Mouse (Mus musculus) R1 (cell line): ENCODE results near the gene Nxnl1.

Experiments used
- DNase-seq: peaks from one replicate; pipeline ENCODE4 v3.0.0-alpha.2; 2018; ENCODE audit warnings: low read depth, low spot score

Gene Nxnl1

GRCm38 (mm10) chr8:71566501-71566900, at the start of gene Nxnl1:
Gene Nxnl1, minus strand, starts transcription at chr8:71566601.
- DNase-seq = no peak

GRCm38 (mm10) chr8:71613418-71613817, 47.0 kb upstream of the Nxnl1 start:
- DNase-seq = no peak

GRCm38 (mm10) chr8:71612141-71612540, 45.7 kb upstream of the Nxnl1 start:
- DNase-seq = peak; percentile 65

- DNase-seq = peak; percentile 100
Measured at GRCm38 (mm10) chr8:71610822-71611651, 44.6 kb upstream of the Nxnl1 start, which contains the start of gene Colgalt1. Gene Colgalt1, plus strand, starts transcription at chr8:71610998.

GRCm38 (mm10) chr8:71604021-71604420, 37.6 kb upstream of the Nxnl1 start:
- DNase-seq = no peak

GRCm38 (mm10) chr8:71602666-71603334, 36.4 kb upstream of the Nxnl1 start:
- peak; percentile 95 for DNase-seq

- DNase-seq = peak; percentile 67
Measured at GRCm38 (mm10) chr8:71601939-71602665, 35.7 kb upstream of the Nxnl1 start.

- no peak for DNase-seq
Measured at GRCm38 (mm10) chr8:71598841-71599240, 32.4 kb upstream of the Nxnl1 start.

- DNase-seq = no peak
Measured at GRCm38 (mm10) chr8:71598375-71598774, 32.0 kb upstream of the Nxnl1 start.

- DNase-seq = no peak
Measured at GRCm38 (mm10) chr8:71597451-71597850, 31.1 kb upstream of the Nxnl1 start, which contains the start of gene Fam129c. Gene Fam129c, plus strand, starts transcription at chr8:71597648.

- DNase-seq = no peak
Measured at GRCm38 (mm10) chr8:71596798-71597197, 30.4 kb upstream of the Nxnl1 start.

GRCm38 (mm10) chr8:71596384-71596783, 30.0 kb upstream of the Nxnl1 start:
- DNase-seq = no peak

- peak; percentile 82 for DNase-seq
Measured at GRCm38 (mm10) chr8:71595862-71596261, 29.5 kb upstream of the Nxnl1 start.

GRCm38 (mm10) chr8:71594324-71594722, 27.9 kb upstream of the Nxnl1 start:
- DNase-seq = no peak

GRCm38 (mm10) chr8:71593556-71594323, 27.3 kb upstream of the Nxnl1 start:
- no peak for DNase-seq

GRCm38 (mm10) chr8:71592374-71593170, 26.2 kb upstream of the Nxnl1 start:
- DNase-seq = peak; percentile 45

- DNase-seq = peak; percentile 95
Measured at GRCm38 (mm10) chr8:71591471-71592373, 25.3 kb upstream of the Nxnl1 start, which contains the start of gene Pgls. Gene Pgls, plus strand, starts transcription at chr8:71592176.

GRCm38 (mm10) chr8:71591017-71591416, 24.6 kb upstream of the Nxnl1 start:
- DNase-seq = no peak

GRCm38 (mm10) chr8:71588762-71589161, 22.4 kb upstream of the Nxnl1 start:
- DNase-seq = no peak
